Mouse (Mus musculus): ENCODE results near the gene Thpo.

DNA sequence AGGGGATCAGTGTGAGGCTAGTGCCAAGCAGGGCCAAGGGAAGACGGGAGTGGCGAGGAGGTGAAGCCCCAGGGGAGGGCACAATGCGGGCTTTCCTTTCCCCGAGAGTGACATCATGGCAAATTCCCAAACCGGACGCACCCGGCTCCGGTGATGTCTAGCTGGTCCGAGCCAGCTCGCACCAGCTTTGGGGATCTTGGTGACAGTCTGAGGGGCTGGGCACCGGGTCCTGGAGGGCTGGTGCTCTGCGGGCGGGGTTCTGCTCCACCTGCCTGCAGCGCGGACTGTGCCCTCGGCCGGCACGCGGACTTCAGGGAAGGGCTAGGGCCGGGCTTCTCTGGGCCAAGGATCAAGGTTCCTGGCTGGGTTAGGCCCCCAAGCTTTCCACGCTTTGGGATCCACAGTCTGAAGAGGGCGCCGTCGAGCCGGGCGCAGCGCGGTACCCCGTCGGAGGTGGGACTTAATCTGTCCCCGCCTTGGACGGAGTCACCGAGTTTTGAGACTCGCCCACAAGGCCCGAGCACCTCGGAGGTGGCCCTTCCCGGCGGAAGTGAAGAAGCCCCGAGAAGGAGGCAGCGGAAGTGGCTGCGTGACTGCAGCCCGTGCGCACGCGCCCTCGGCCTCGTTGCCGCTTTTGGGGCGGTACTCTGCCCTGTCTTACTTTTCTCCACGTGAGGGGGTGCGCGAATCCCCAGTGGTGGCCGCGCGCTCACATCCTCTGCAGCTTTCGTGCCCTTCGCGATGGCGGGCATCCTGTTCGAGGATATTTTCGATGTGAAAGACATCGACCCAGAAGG lies 16.9 kb downstream of the Thpo start, which contains the start of the genes Polr2h and Clcn2:
- TF ChIP-seq POLR2A (IDR thresholded peaks at IDR 0.05; ENCODE audit: extremely low read depth, insufficient read depth, low read length) (peak; percentile 31; the same call in 1 of the 2 replicates), CTCF (IDR thresholded peaks at IDR 0.05; ENCODE audit: low read depth, low read length) (peak; percentile 87)

Data from liver, adult 2 months (tissue).